Mouse (Mus musculus) MEL (cell line): Measurements from ENCODE around the gene Cdh4. TPM values are rescaled to one million over a fixed set of nuclear protein-coding genes. Genes with fewer than 3 reads are reported as not detected.

Experiments used
- DNase-seq: peaks from one replicate; pipeline ENCODE4 v3.0.0; 2011; ENCODE audit warnings: low read depth, low spot score
- H3K27ac ChIP-seq: 2 replicates; pipeline ENCODE4 v1.5.1; 2012; ENCODE audit warnings: low read depth, mild to moderate bottlenecking, control low read depth, low read length, moderate library complexity; ENCODE audit not compliant: control insufficient read depth
- H3K27me3 ChIP-seq, 2 experiments: fragments of 150-350 bp in 1 of 2; sonication (generic) in 1 of 2; 2 replicates each; pipeline ENCODE4 v1.6.1; 2012; ENCODE audit warnings: low read length in 2 of 2, mild to moderate bottlenecking in 2 of 2, improper control_type of control experiment in 1 of 2, moderate library complexity in 1 of 2; ENCODE audit not compliant: insufficient read depth in 2 of 2, control insufficient read depth in 1 of 2
- H3K36me3 ChIP-seq, 2 experiments: 2 replicates each; pipeline ENCODE4 v1.6.1; 2012 to 2014; ENCODE audit warnings: low read length in 2 of 2, improper control_type of control experiment in 1 of 2, inconsistent platforms in 1 of 2, mild to moderate bottlenecking in 1 of 2; ENCODE audit not compliant: insufficient read depth in 2 of 2, control insufficient read depth in 1 of 2
- H3K4me1 ChIP-seq, 2 experiments: fragments of 150-350 bp in 1 of 2; sonication (generic) in 1 of 2; 2 replicates each; pipeline ENCODE4 v1.6.1; 2012; ENCODE audit warnings: low read length in 2 of 2, improper control_type of control experiment in 1 of 2, mild to moderate bottlenecking in 1 of 2; ENCODE audit not compliant: insufficient read depth in 2 of 2, control insufficient read depth in 1 of 2
- H3K4me3 ChIP-seq, 2 experiments: fragments of 150-350 bp in 1 of 2; sonication (generic) in 1 of 2; 2 replicates each; pipeline ENCODE4 v1.5.1; 2012; ENCODE audit warnings: low read depth in 2 of 2, low read length in 2 of 2, mild to moderate bottlenecking in 2 of 2, moderate library complexity in 2 of 2, control low read depth in 1 of 2, improper control_type of control experiment in 1 of 2; ENCODE audit not compliant: control insufficient read depth in 1 of 2, insufficient read depth in 1 of 2
- H3K79me2 ChIP-seq: 2 replicates; pipeline ENCODE4 v1.6.1; 2012; ENCODE audit warnings: mild to moderate bottlenecking, low read length, moderate library complexity; ENCODE audit not compliant: control insufficient read depth, poor library complexity, insufficient read depth
- H3K9ac ChIP-seq: 2 replicates; pipeline ENCODE4 v1.6.1; 2012; ENCODE audit warnings: low read depth, mild to moderate bottlenecking, control low read depth, low read length, moderate library complexity; ENCODE audit not compliant: control insufficient read depth, poor library complexity, severe bottlenecking
- H3K9me3 ChIP-seq: fragments of 150-350 bp; sonication (generic); replicated peaks from 2 replicates; pipeline ENCODE4 v1.6.1; 2012; ENCODE audit warnings: mild to moderate bottlenecking, low read length, improper control_type of control experiment, moderate library complexity; ENCODE audit not compliant: insufficient read depth
- CHD2 ChIP-seq: IDR thresholded peaks from 2 replicates; pipeline ENCODE4 v1.6.1; 2011; ENCODE audit warnings: low read length, improper control_type of control experiment
- CTCF ChIP-seq, 3 experiments: IDR thresholded peaks in 2 of 3; conservative IDR thresholded peaks in 1 of 3; 2 replicates each; pipeline ENCODE4 v1.5.1; 2011 to 2012; ENCODE audit warnings: low read length in 3 of 3, low read depth in 2 of 3, mild to moderate bottlenecking in 2 of 3, improper control_type of control experiment in 1 of 3, inconsistent platforms in 1 of 3, mixed read lengths in 1 of 3, moderate library complexity in 1 of 3; ENCODE audit not compliant: control insufficient read depth in 1 of 3, insufficient read depth in 1 of 3, poor library complexity in 1 of 3, severe bottlenecking in 1 of 3
- ELF1 ChIP-seq: IDR thresholded peaks from 2 replicates; pipeline ENCODE4 v1.6.1; 2014; ENCODE audit warnings: low read depth, mild to moderate bottlenecking, inconsistent platforms, low read length, improper control_type of control experiment, moderate library complexity
- EP300 ChIP-seq, 2 experiments: IDR thresholded peaks; 2 replicates each; pipeline ENCODE4 v1.6.1; 2011; ENCODE audit warnings: improper control_type of control experiment in 2 of 2, low read length in 2 of 2, low read depth in 1 of 2, mild to moderate bottlenecking in 1 of 2
- GABPA ChIP-seq: IDR thresholded peaks from 2 replicates; pipeline ENCODE4 v1.6.1; 2012; ENCODE audit warnings: low read depth, mild to moderate bottlenecking, inconsistent platforms, low read length, improper control_type of control experiment, moderate library complexity
- GATA1 ChIP-seq: IDR thresholded peaks from 2 replicates; pipeline ENCODE4 v1.6.1; 2011; ENCODE audit warnings: low read depth, low read length, improper control_type of control experiment
- HCFC1 ChIP-seq: IDR thresholded peaks from 2 replicates; pipeline ENCODE4 v1.6.1; 2012; ENCODE audit warnings: low read depth, mild to moderate bottlenecking, inconsistent platforms, low read length, improper control_type of control experiment, moderate library complexity
- JUND ChIP-seq: IDR thresholded peaks from 2 replicates; pipeline ENCODE4 v1.6.1; 2011; ENCODE audit warnings: low read depth, mild to moderate bottlenecking, improper control_type of control experiment, low read length
- KAT2A ChIP-seq: conservative IDR thresholded peaks from 2 replicates; pipeline ENCODE4 v1.6.1; 2012; ENCODE audit warnings: low read depth, low read length, improper control_type of control experiment, inconsistent platforms
- MAZ ChIP-seq: IDR thresholded peaks from 2 replicates; pipeline ENCODE4 v1.6.1; 2012; ENCODE audit warnings: low read depth, mild to moderate bottlenecking, inconsistent platforms, low read length, improper control_type of control experiment
- MEF2A ChIP-seq: IDR thresholded peaks from 2 replicates; pipeline ENCODE4 v1.6.1; 2014; ENCODE audit warnings: low read depth, mild to moderate bottlenecking, inconsistent platforms, low read length, improper control_type of control experiment; ENCODE audit not compliant: poor library complexity, insufficient replicate concordance, severe bottlenecking; ENCODE audit errors: extremely low read depth
- MXI1 ChIP-seq: IDR thresholded peaks from 2 replicates; pipeline ENCODE4 v1.6.1; 2011; ENCODE audit warnings: mild to moderate bottlenecking, low read depth, low read length, improper control_type of control experiment
- MYB ChIP-seq: IDR thresholded peaks from 2 replicates; pipeline ENCODE4 v1.6.1; 2011; ENCODE audit warnings: mild to moderate bottlenecking, low read depth, low read length, improper control_type of control experiment
- NELFE ChIP-seq: IDR thresholded peaks from 2 replicates; pipeline ENCODE4 v1.6.1; 2011; ENCODE audit warnings: low read depth, low read length, improper control_type of control experiment
- POLR2A ChIP-seq, 2 experiments: IDR thresholded peaks; 2 replicates each; pipeline ENCODE4 v1.6.1; 2011 to 2012; ENCODE audit warnings: low read length in 2 of 2, mild to moderate bottlenecking in 2 of 2, control low read depth in 1 of 2, improper control_type of control experiment in 1 of 2, low read depth in 1 of 2, moderate library complexity in 1 of 2; ENCODE audit not compliant: control insufficient read depth in 1 of 2, insufficient read depth in 1 of 2, poor library complexity in 1 of 2
- POLR2AphosphoS2 ChIP-seq: IDR thresholded peaks from 2 replicates; pipeline ENCODE4 v1.6.1; 2011; ENCODE audit warnings: low read length, improper control_type of control experiment
- RAD21 ChIP-seq: IDR thresholded peaks from 2 replicates; pipeline ENCODE4 v1.6.1; 2011; ENCODE audit warnings: mild to moderate bottlenecking, low read depth, low read length, improper control_type of control experiment
- SIN3A ChIP-seq: IDR thresholded peaks from 2 replicates; pipeline ENCODE4 v1.6.1; 2012; ENCODE audit warnings: low read length, improper control_type of control experiment, inconsistent platforms
- TBP ChIP-seq: IDR thresholded peaks from 2 replicates; pipeline ENCODE4 v1.8.0; 2011; ENCODE audit warnings: low read depth, low read length, improper control_type of control experiment
- TCF12 ChIP-seq: IDR thresholded peaks from 2 replicates; pipeline ENCODE4 v1.6.1; 2014; ENCODE audit warnings: low read depth, mild to moderate bottlenecking, inconsistent platforms, low read length, improper control_type of control experiment, moderate library complexity
- UBTF ChIP-seq: IDR thresholded peaks from 2 replicates; pipeline ENCODE4 v1.6.1; 2012; ENCODE audit warnings: low read depth, mild to moderate bottlenecking, inconsistent platforms, low read length, improper control_type of control experiment, moderate library complexity, borderline replicate concordance; ENCODE audit not compliant: insufficient read depth
- USF1 ChIP-seq: IDR thresholded peaks from 2 replicates; pipeline ENCODE4 v1.6.1; 2014; ENCODE audit warnings: low read depth, mild to moderate bottlenecking, inconsistent platforms, low read length, improper control_type of control experiment, moderate library complexity
- USF2 ChIP-seq, 2 experiments: IDR thresholded peaks; 2 replicates each; pipeline ENCODE4 v1.6.1; 2011 to 2012; ENCODE audit warnings: improper control_type of control experiment in 2 of 2, low read length in 2 of 2, borderline replicate concordance in 1 of 2, inconsistent platforms in 1 of 2, low read depth in 1 of 2, mild to moderate bottlenecking in 1 of 2; ENCODE audit not compliant: insufficient read depth in 1 of 2
- ZC3H11A ChIP-seq: IDR thresholded peaks from 2 replicates; pipeline ENCODE4 v1.6.1; 2012; ENCODE audit warnings: low read depth, mild to moderate bottlenecking, inconsistent platforms, low read length, improper control_type of control experiment
- ZMIZ1 ChIP-seq: IDR thresholded peaks from 2 replicates; pipeline ENCODE4 v1.6.1; 2012; ENCODE audit warnings: low read depth, mild to moderate bottlenecking, inconsistent platforms, low read length, improper control_type of control experiment, moderate library complexity
- ZNF384 ChIP-seq: IDR thresholded peaks from 2 replicates; pipeline ENCODE4 v1.6.1; 2012; ENCODE audit warnings: low read depth, mild to moderate bottlenecking, inconsistent platforms, low read length, improper control_type of control experiment
- polyA plus RNA-seq, 2 experiments: library from polyadenylated mRNA; stranded (reverse) in 1 of 2; unstranded in 1 of 2; fragments of >175 nt in 1 of 2; fragments of >200 nt in 1 of 2; gene quantifications; 2 replicates each; pipeline versions ENCODE4 v1.2.1 to v1.2.4; 2012; ENCODE audit warnings: low replicate concordance in 2 of 2, low read depth in 1 of 2; ENCODE audit not compliant: insufficient read length in 2 of 2, insufficient read depth in 1 of 2, missing spikeins in 1 of 2
- total RNA-seq: library from RNA; depleted of rRNA; stranded (reverse); fragments of 300-350 nt; gene quantifications from 2 replicates; pipeline ENCODE4 v1.2.3, GENCODE M21; 2012

The Cdh4 gene
- total and polyA plus RNA-seq, 3 experiments, result not detected

DNA sequence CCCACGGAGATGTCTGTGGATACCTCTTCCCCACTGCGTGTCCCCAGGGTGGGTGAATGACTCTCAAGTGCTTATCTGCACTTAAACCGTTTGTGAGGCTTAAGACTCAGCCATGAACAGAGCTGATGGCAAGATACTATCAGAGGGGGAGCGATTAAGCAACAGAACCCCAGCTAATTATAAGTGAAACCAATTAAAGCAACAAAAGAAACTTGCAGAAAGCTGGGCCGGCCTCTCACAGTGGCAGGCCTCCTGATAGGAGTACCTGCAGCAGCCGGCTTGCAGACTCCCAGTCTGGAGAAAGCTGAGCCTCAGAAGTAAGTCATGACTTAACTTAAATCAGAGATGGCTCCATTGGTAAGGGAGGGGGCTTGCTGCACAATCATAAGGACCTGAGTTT, 93.0 kb downstream of the Cdh4 start:
- Histone ChIP-seq H3K4me1 (no peaks in the 10 kb centered on the region), H3K79me2 (no peaks in the 10 kb centered on the region; the same call in 1 of the 2 replicates), H3K27ac (no peak overlapping the region), H3K9ac (no peak overlapping the region), H3K9me3 (no peaks in the 10 kb centered on the region), H3K4me3 (no peak overlapping the region), H3K36me3 (no peaks in the 10 kb centered on the region), H3K27me3 (no peaks in the 10 kb centered on the region)
- DNase-seq, result no peak
- no peak for TF ChIP-seq KAT2A
- no peak for TF ChIP-seq SIN3A
- TF ChIP-seq MEF2A, result no peak
- no peak for TF ChIP-seq NELFE
- TF ChIP-seq CHD2, result no peak

DNA sequence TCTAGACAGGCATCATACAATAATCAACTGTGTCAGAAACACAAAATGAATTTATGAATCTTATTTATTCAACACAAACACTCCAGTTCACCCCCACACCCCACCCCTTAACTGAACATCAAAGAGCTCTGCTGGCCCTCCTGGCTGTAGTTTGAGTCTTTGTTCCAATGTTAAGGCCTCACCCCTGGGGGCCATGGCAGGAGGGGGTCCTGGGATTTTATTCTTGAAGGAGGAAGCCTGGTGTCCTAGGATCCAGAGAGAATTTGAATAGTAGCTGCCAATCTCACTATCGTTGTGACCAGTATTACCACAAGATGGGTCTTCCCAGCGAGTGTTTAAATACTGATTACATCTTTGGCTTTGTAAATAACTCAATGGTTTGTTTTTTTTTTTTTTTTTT, 94.5 kb downstream of the Cdh4 start:
- Histone ChIP-seq H3K9ac (no peak overlapping the region), H3K4me3 (no peak overlapping the region), H3K27me3 (no peaks in the 10 kb centered on the region), H3K79me2 (no peaks in the 10 kb centered on the region; the same call in 1 of the 2 replicates), H3K36me3 (no peaks in the 10 kb centered on the region), H3K4me1 (no peaks in the 10 kb centered on the region), H3K27ac (no peak overlapping the region), H3K9me3 (no peaks in the 10 kb centered on the region)
- TF ChIP-seq TCF12 (no peak), ELF1 (no peak), MAZ (no peak), JUND (no peak), ZNF384 (no peak), TBP (no peak), GATA1 (no peak), ZC3H11A (no peak), NELFE (no peak), ZMIZ1 (no peak)
- no peak for DNase-seq

DNA sequence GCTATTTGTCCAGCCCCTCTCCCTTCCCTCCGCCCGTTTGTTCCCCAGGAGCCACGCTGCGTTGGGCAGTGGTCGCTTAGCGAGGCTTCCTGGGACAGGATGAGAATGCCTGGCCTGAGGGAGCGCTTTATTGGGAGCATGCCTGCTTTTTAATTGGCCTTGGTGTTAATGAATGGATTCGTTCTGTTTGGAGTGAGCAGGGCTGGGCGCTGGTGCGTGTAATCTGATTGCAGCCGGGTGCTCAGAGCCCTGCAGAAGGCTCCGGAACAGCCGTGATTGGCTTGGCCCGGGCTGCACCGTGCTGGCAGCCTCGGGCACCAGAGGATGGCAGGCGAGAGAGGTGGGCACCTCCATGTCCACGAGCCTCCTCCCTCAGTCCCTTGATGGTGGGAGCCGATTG, 95.2 kb downstream of the Cdh4 start:
- Histone ChIP-seq H3K9ac (no peak overlapping the region), H3K9me3 (no peaks in the 10 kb centered on the region), H3K4me3 (no peak overlapping the region), H3K36me3 (no peaks in the 10 kb centered on the region), H3K27ac (no peak overlapping the region), H3K4me1 (no peaks in the 10 kb centered on the region), H3K79me2 (no peaks in the 10 kb centered on the region; the same call in 1 of the 2 replicates)
- DNase-seq, result no peak
- TF ChIP-seq KAT2A (no peak), UBTF (no peak), NELFE (no peak), RAD21 (no peak), TCF12 (no peak), POLR2AphosphoS2 (no peak), USF2 (IDR thresholded peaks at IDR 0.05; ENCODE audit: borderline replicate concordance in 1 of 2, insufficient read depth in 1 of 2, low read depth in 1 of 2, low read length in 2 of 2) (no peak), CTCF (IDR thresholded peaks at IDR 0.05 in 2 of 3, conservative IDR thresholded peaks at IDR 0.05 in 1 of 3; ENCODE audit: control insufficient read depth in 1 of 3, insufficient read depth in 1 of 3, low read depth in 2 of 3, low read length in 3 of 3, poor library complexity in 1 of 3, severe bottlenecking in 1 of 3) (no peak), GATA1 (no peak), HCFC1 (no peak), MXI1 (no peak), USF1 (no peak), GABPA (no peak), ZC3H11A (no peak), EP300 (IDR thresholded peaks at IDR 0.05; ENCODE audit: low read depth in 1 of 2, low read length in 2 of 2) (no peak), POLR2A (IDR thresholded peaks at IDR 0.05; ENCODE audit: control insufficient read depth in 1 of 2, insufficient read depth in 1 of 2, low read depth in 1 of 2, low read length in 2 of 2, poor library complexity in 1 of 2) (no peak), ZNF384 (no peak), MYB (no peak), ELF1 (no peak)
- TF ChIP-seq, all 39 proteins: peak for 0
- no peaks in the 10 kb centered on the region for H3K27me3 ChIP-seq
